Mouse (Mus musculus): ENCODE results near the gene Prr12. TPM values are rescaled to one million over a fixed set of nuclear protein-coding genes. Genes with fewer than 3 reads are reported as not detected.

Prr12 gene
- polyA plus RNA-seq, 1 experiment from 2014 or later, result 10.9 TPM

- ATAC-seq (replicated peaks; ENCODE audit: insufficient number of reproducible peaks, low FRiP score, low TSS enrichment, low read depth), result no peak
- H3K27ac ChIP-seq (replicated peaks; ENCODE audit: low read depth, low read length), result no peak overlapping the region
- no peaks in the 10 kb centered on the region for H3K36me3 ChIP-seq (replicated peaks; ENCODE audit: control insufficient read depth, insufficient read depth, low read depth, low read length)
- 72% methylated on average over 9 of the region's 9 CpGs for WGBS
- DNase-seq (ENCODE audit: low spot score), result no peak
- no peak overlapping the region for H3K4me2 ChIP-seq (ENCODE audit: low read depth, low read length)
- H3K9ac ChIP-seq (replicated peaks; ENCODE audit: low read length), result no peak overlapping the region
- H3K27me3 ChIP-seq (ENCODE audit: control insufficient read depth, insufficient read depth, low read length), result no peaks in the 10 kb centered on the region
- H3K9me3 ChIP-seq (replicated peaks; ENCODE audit: control insufficient read depth, low read length), result no peaks in the 10 kb centered on the region
- H3K4me3 ChIP-seq (ENCODE audit: low read depth, low read length), result no peak overlapping the region
- no peaks in the 10 kb centered on the region for H3K4me1 ChIP-seq (ENCODE audit: control insufficient read depth, insufficient read depth, low read length)
Observed at GRCm38 (mm10) chr7:45020225-45020624, 32.5 kb downstream of the Prr12 start.

- 30% methylated on average over 8 of the region's 8 CpGs for WGBS
- Histone ChIP-seq H3K9ac (replicated peaks; ENCODE audit: low read length) (no peak overlapping the region), H3K36me3 (replicated peaks; ENCODE audit: control insufficient read depth, insufficient read depth, low read depth, low read length) (no peaks in the 10 kb centered on the region), H3K9me3 (replicated peaks; ENCODE audit: control insufficient read depth, low read length) (no peaks in the 10 kb centered on the region), H3K27ac (replicated peaks; ENCODE audit: low read depth, low read length) (no peak overlapping the region), H3K4me1 (ENCODE audit: control insufficient read depth, insufficient read depth, low read length) (peaks cover 2% of the 10 kb centered on the region; the same call in 1 of the 2 replicates), H3K4me2 (ENCODE audit: low read depth, low read length) (no peak overlapping the region), H3K4me3 (ENCODE audit: low read depth, low read length) (no peak overlapping the region), H3K27me3 (ENCODE audit: control insufficient read depth, insufficient read depth, low read length) (no peaks in the 10 kb centered on the region)
- ATAC-seq (replicated peaks; ENCODE audit: insufficient number of reproducible peaks, low FRiP score, low TSS enrichment, low read depth) (no peak), DNase-seq (ENCODE audit: low spot score) (no peak)
Observed at GRCm38 (mm10) chr7:45019031-45019571, 33.6 kb downstream of the Prr12 start.

GRCm38 (mm10) chr7:45017242-45018061 lies 35.2 kb downstream of the Prr12 start, which contains the start of gene Rras:
Gene Rras (plus strand): TSS chr7:45017961.
- Histone ChIP-seq H3K9me3 (replicated peaks; ENCODE audit: control insufficient read depth, low read length) (no peaks in the 10 kb centered on the region), H3K4me1 (ENCODE audit: control insufficient read depth, insufficient read depth, low read length) (peaks cover 2% of the 10 kb centered on the region; the same call in 1 of the 2 replicates), H3K4me3 (ENCODE audit: low read depth, low read length) (peak within 1 kb of the TSS; percentile 51), H3K9ac (replicated peaks; ENCODE audit: low read length) (peak within 1 kb of the TSS; percentile 69), H3K4me2 (ENCODE audit: low read depth, low read length) (peak within 1 kb of the TSS; percentile 88), H3K27ac (replicated peaks; ENCODE audit: low read depth, low read length) (peak within 1 kb of the TSS; percentile 53), H3K27me3 (ENCODE audit: control insufficient read depth, insufficient read depth, low read length) (no peaks in the 10 kb centered on the region), H3K36me3 (replicated peaks; ENCODE audit: control insufficient read depth, insufficient read depth, low read depth, low read length) (no peaks in the 10 kb centered on the region; the same call in 1 of the 2 replicates)
- under 1% methylated on average over 36 of the region's 36 CpGs for WGBS
- DNase-seq (ENCODE audit: low spot score), result peak; percentile 97
- peak; percentile 89 for ATAC-seq (replicated peaks; ENCODE audit: insufficient number of reproducible peaks, low FRiP score, low TSS enrichment, low read depth)

- H3K27ac ChIP-seq (replicated peaks; ENCODE audit: low read depth, low read length), result peak overlapping the region; percentile 53
- peak overlapping the region; percentile 35 for H3K9ac ChIP-seq (replicated peaks; ENCODE audit: low read length)
- peaks cover 2% of the 10 kb centered on the region; the same call in 1 of the 2 replicates for H3K4me1 ChIP-seq (ENCODE audit: control insufficient read depth, insufficient read depth, low read length)
- no peaks in the 10 kb centered on the region for H3K9me3 ChIP-seq (replicated peaks; ENCODE audit: control insufficient read depth, low read length)
- DNase-seq (ENCODE audit: low spot score), result no peak
- WGBS, result 7% methylated on average over 4 of the region's 4 CpGs
- H3K4me2 ChIP-seq (ENCODE audit: low read depth, low read length), result peak overlapping the region; percentile 54
- H3K4me3 ChIP-seq (ENCODE audit: low read depth, low read length), result peak overlapping the region; percentile 51
- no peak for ATAC-seq (replicated peaks; ENCODE audit: insufficient number of reproducible peaks, low FRiP score, low TSS enrichment, low read depth)
- H3K27me3 ChIP-seq (ENCODE audit: control insufficient read depth, insufficient read depth, low read length), result no peaks in the 10 kb centered on the region
- H3K36me3 ChIP-seq (replicated peaks; ENCODE audit: control insufficient read depth, insufficient read depth, low read depth, low read length), result peaks cover 6% of the 10 kb centered on the region
Observed at GRCm38 (mm10) chr7:45016761-45017160, 35.9 kb downstream of the Prr12 start.

- under 1% methylated on average over 68 of the region's 69 CpGs for WGBS
- Histone ChIP-seq H3K9ac (replicated peaks; ENCODE audit: low read length) (peak within 1 kb of the TSS; percentile 96), H3K36me3 (replicated peaks; ENCODE audit: control insufficient read depth, insufficient read depth, low read depth, low read length) (peaks cover 9% of the 10 kb centered on the region), H3K27me3 (ENCODE audit: control insufficient read depth, insufficient read depth, low read length) (no peaks in the 10 kb centered on the region), H3K4me1 (ENCODE audit: control insufficient read depth, insufficient read depth, low read length) (peaks cover 2% of the 10 kb centered on the region; the same call in 1 of the 2 replicates), H3K27ac (replicated peaks; ENCODE audit: low read depth, low read length) (peak within 1 kb of the TSS; percentile 72), H3K4me2 (ENCODE audit: low read depth, low read length) (peak within 1 kb of the TSS; percentile 71), H3K4me3 (ENCODE audit: low read depth, low read length) (peak within 1 kb of the TSS; percentile 99), H3K9me3 (replicated peaks; ENCODE audit: control insufficient read depth, low read length) (no peaks in the 10 kb centered on the region)
- DNase-seq (ENCODE audit: low spot score) (peak; percentile 99), ATAC-seq (replicated peaks; ENCODE audit: insufficient number of reproducible peaks, low FRiP score, low TSS enrichment, low read depth) (peak; percentile 84)
Observed at GRCm38 (mm10) chr7:45015957-45016612, 36.6 kb downstream of the Prr12 start, which contains the start of gene Scaf1. Gene Scaf1 (minus strand): TSS chr7:45016363.

- 2% methylated on average over 20 of the region's 20 CpGs for whole genome bisulfite sequencing
- ATAC-seq (replicated peaks; ENCODE audit: insufficient number of reproducible peaks, low FRiP score, low TSS enrichment, low read depth) (no peak), DNase-seq (ENCODE audit: low spot score) (no peak)
- H3K27me3 ChIP-seq (ENCODE audit: control insufficient read depth, insufficient read depth, low read length), result no peaks in the 10 kb centered on the region
- H3K9ac ChIP-seq (replicated peaks; ENCODE audit: low read length), result peak overlapping the region; percentile 96
- peaks cover 2% of the 10 kb centered on the region; the same call in 1 of the 2 replicates for H3K4me1 ChIP-seq (ENCODE audit: control insufficient read depth, insufficient read depth, low read length)
- peaks cover 9% of the 10 kb centered on the region for H3K36me3 ChIP-seq (replicated peaks; ENCODE audit: control insufficient read depth, insufficient read depth, low read depth, low read length)
- peak overlapping the region; percentile 72; the same call in 1 of the 2 replicates for H3K27ac ChIP-seq (replicated peaks; ENCODE audit: low read depth, low read length)
- H3K4me2 ChIP-seq (ENCODE audit: low read depth, low read length), result peak overlapping the region; percentile 71
- H3K9me3 ChIP-seq (replicated peaks; ENCODE audit: control insufficient read depth, low read length), result no peaks in the 10 kb centered on the region
- peak overlapping the region; percentile 99 for H3K4me3 ChIP-seq (ENCODE audit: low read depth, low read length)
Observed at GRCm38 (mm10) chr7:45015344-45015956, 37.2 kb downstream of the Prr12 start.

- Histone ChIP-seq H3K4me3 (ENCODE audit: low read depth, low read length) (no peak overlapping the region), H3K4me2 (ENCODE audit: low read depth, low read length) (no peak overlapping the region), H3K27me3 (ENCODE audit: control insufficient read depth, insufficient read depth, low read length) (no peaks in the 10 kb centered on the region), H3K27ac (replicated peaks; ENCODE audit: low read depth, low read length) (no peak overlapping the region), H3K9me3 (replicated peaks; ENCODE audit: control insufficient read depth, low read length) (no peaks in the 10 kb centered on the region), H3K4me1 (ENCODE audit: control insufficient read depth, insufficient read depth, low read length) (peaks cover 2% of the 10 kb centered on the region; the same call in 1 of the 2 replicates), H3K36me3 (replicated peaks; ENCODE audit: control insufficient read depth, insufficient read depth, low read depth, low read length) (peaks cover 9% of the 10 kb centered on the region), H3K9ac (replicated peaks; ENCODE audit: low read length) (no peak overlapping the region)
- WGBS, result 92% methylated on average over 3 of the region's 3 CpGs
- ATAC-seq (replicated peaks; ENCODE audit: insufficient number of reproducible peaks, low FRiP score, low TSS enrichment, low read depth), result no peak
- no peak for DNase-seq (ENCODE audit: low spot score)
Observed at GRCm38 (mm10) chr7:45014096-45014451, 38.6 kb downstream of the Prr12 start.

Measured in embryonic facial prominence, embryonic 11.5 days (tissue).